Mouse (Mus musculus) ES-E14 (cell line): ENCODE measurements around the gene Trpv4. TPM values are rescaled to one million over a fixed set of nuclear protein-coding genes. Genes with fewer than 3 reads are reported as not detected.

Experiments
- DNase-seq: peaks from one replicate; pipeline ENCODE4 v3.0.0-alpha.2; 2013; ENCODE audit warnings: low read depth, low spot score
- H3K27ac ChIP-seq: 2 replicates; pipeline ENCODE4 v1.5.1; 2012; ENCODE audit warnings: low read depth, mild to moderate bottlenecking, low read length, moderate library complexity, mixed read lengths; ENCODE audit not compliant: poor library complexity, insufficient read depth, severe bottlenecking
- H3K36me3 ChIP-seq: 2 replicates; pipeline ENCODE4 v1.6.1; 2012; ENCODE audit warnings: mild to moderate bottlenecking, low read length, moderate library complexity, mixed read lengths; ENCODE audit not compliant: control insufficient read depth, poor library complexity, insufficient read depth, severe bottlenecking
- H3K4me1 ChIP-seq, 2 experiments: fragments of 150-350 bp in 1 of 2; sonication (generic) in 1 of 2; 2 replicates each; pipeline ENCODE4 v1.6.1; 2012; ENCODE audit warnings: low read length in 2 of 2, mild to moderate bottlenecking in 1 of 2, mixed read lengths in 1 of 2; ENCODE audit not compliant: control insufficient read depth in 2 of 2, insufficient read depth in 2 of 2, poor library complexity in 1 of 2
- H3K4me3 ChIP-seq, 2 experiments: fragments of 150-350 bp in 1 of 2; sonication (generic) in 1 of 2; 2 replicates each; pipeline ENCODE4 v1.5.1; 2012; ENCODE audit warnings: low read length in 2 of 2, low read depth in 1 of 2, mild to moderate bottlenecking in 1 of 2, mixed read lengths in 1 of 2; ENCODE audit not compliant: insufficient read depth in 1 of 2, poor library complexity in 1 of 2, severe bottlenecking in 1 of 2
- H3K9ac ChIP-seq: 2 replicates; pipeline ENCODE4 v1.6.1; 2012; ENCODE audit warnings: low read depth, mild to moderate bottlenecking, low read length, mixed read lengths; ENCODE audit not compliant: poor library complexity, insufficient read depth, severe bottlenecking
- H3K9me3 ChIP-seq: fragments of 150-350 bp; sonication (generic); 2 replicates; pipeline ENCODE4 v1.6.1; 2012; ENCODE audit warnings: low read depth, mild to moderate bottlenecking, low read length; ENCODE audit not compliant: control insufficient read depth, insufficient read depth
- CHD2 ChIP-seq: IDR thresholded peaks from 2 replicates; pipeline ENCODE4 v1.6.1; 2014; ENCODE audit warnings: mild to moderate bottlenecking, low read depth, low read length, inconsistent platforms
- HCFC1 ChIP-seq: IDR thresholded peaks from 2 replicates; pipeline ENCODE4 v1.6.1; 2012; ENCODE audit warnings: low read length, inconsistent platforms, borderline replicate concordance; ENCODE audit not compliant: insufficient read depth
- MAFK ChIP-seq: IDR thresholded peaks from 2 replicates; pipeline ENCODE4 v1.6.1; 2014; ENCODE audit warnings: mild to moderate bottlenecking, low read depth, low read length, inconsistent platforms; ENCODE audit not compliant: insufficient read depth
- ZC3H11A ChIP-seq: IDR thresholded peaks from 2 replicates; pipeline ENCODE4 v1.6.1; 2012; ENCODE audit warnings: low read depth, mild to moderate bottlenecking, inconsistent platforms, low read length, borderline replicate concordance
- ZNF384 ChIP-seq: IDR thresholded peaks from 2 replicates; pipeline ENCODE4 v1.6.1; 2012; ENCODE audit warnings: low read depth, low read length, inconsistent platforms
- in situ Hi-C, 2 experiments: fragments of 600-800 bp; cut with MboI; formaldehyde crosslinking; loops; one replicate each; pipeline ENCODE4 v1.15.1; 2025; ENCODE audit warnings: low sequenced_read_pairs in 2 of 2, inconsistent platforms in 1 of 2; ENCODE audit not compliant: unreplicated experiment in 2 of 2
- total RNA-seq: library from RNA; depleted of rRNA; stranded (reverse); fragments of 300-350 nt; gene quantifications from 2 replicates; pipeline ENCODE4 v1.2.3, GENCODE M21; 2012

Gene Trpv4
- total RNA-seq, 1 experiment, result 1.4 TPM

DNA sequence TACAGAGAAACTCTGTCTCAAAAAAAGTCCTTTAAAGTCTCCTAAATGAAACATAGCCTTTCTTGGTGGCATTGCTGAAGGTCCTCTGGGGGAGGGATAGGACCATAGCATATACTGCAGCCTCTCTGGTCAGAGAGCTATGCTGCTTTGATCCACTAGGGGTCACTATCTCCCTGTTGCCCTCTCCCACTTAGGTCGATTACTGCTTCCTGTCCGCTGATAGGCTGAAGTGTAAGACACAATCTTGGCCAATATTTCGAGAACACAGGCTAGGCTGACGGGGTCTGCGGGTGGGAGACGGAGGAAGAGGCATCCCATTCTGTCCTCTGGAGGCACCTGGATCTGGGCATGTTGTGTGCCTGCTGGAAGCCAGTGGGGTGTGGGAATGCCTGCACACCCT, 37.9 kb downstream of the Trpv4 start:
- in situ Hi-C loops, result no loop called here
- no peak overlapping the region for H3K9ac ChIP-seq
- H3K36me3 ChIP-seq, result no peaks in the 10 kb centered on the region
- TF ChIP-seq ZC3H11A (peak; percentile 22; the same call in 1 of the 2 replicates), CHD2 (no peak)
- no peaks in the 10 kb centered on the region for H3K9me3 ChIP-seq
- no peak overlapping the region for H3K27ac ChIP-seq
- H3K4me3 ChIP-seq, result no peak overlapping the region
- peak; percentile 79 for DNase-seq
- H3K4me1 ChIP-seq, result peaks cover 0 to 14% of the 10 kb centered on the region in 2 experiments; a peak in 2 of 4 replicates

DNA sequence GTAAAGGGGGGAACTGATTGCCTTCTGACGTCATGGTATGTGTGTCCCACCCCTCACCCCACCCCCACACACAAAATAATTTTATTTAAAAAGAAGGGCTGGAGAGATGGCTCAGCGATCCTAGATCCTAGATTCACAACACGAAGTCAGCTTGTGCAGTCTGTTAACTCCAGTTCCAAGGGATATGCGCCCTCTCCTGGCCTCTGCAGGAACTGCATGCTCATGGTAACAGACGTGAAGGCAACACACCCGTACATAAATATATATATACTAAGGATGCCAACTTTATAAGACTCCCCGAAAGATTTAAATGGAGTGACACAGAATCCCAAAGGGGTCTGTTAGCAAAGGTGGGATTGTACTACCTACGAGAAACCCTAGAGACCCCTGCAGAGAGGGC, 39.4 kb downstream of the Trpv4 start:
- peak; percentile 86 for DNase-seq
- H3K36me3 ChIP-seq, result no peaks in the 10 kb centered on the region
- peaks cover 0 to 14% of the 10 kb centered on the region in 2 experiments; a peak in 2 of 4 replicates for H3K4me1 ChIP-seq
- H3K27ac ChIP-seq, result no peak overlapping the region
- TF ChIP-seq ZC3H11A, result no peak
- no peak for TF ChIP-seq ZNF384
- no peak for TF ChIP-seq CHD2
- no peak for TF ChIP-seq HCFC1
- TF ChIP-seq MAFK, result no peak
- H3K9me3 ChIP-seq, result no peaks in the 10 kb centered on the region
- H3K4me3 ChIP-seq, result no peak overlapping the region
- in situ Hi-C loops, result no loop called here
- no peak overlapping the region for H3K9ac ChIP-seq

DNA sequence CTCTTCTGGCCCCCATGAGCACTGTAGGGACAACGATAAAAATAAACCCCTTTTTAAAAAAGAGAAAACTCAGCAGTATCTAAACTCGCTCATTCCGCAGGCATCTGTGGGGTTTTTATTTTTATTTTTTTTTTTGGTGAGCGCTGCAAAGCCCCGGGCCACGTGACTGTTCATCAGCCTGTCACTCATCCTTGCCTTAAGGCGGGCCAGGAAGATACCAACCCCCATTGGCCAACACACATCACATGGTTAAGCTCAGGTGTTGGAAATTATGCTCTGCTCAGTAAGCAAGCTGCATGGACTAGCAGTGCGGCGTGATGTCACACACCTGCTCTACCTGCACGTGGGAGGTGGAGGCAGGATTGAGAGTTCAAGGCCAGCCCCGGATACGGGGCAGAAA, 40.4 kb downstream of the Trpv4 start:
- in situ Hi-C loops, result no loop called here
- no peaks in the 10 kb centered on the region for H3K9me3 ChIP-seq
- peaks cover 0 to 14% of the 10 kb centered on the region in 2 experiments; a peak in 2 of 4 replicates for H3K4me1 ChIP-seq
- H3K36me3 ChIP-seq, result no peaks in the 10 kb centered on the region
- TF ChIP-seq CHD2 (no peak), ZNF384 (0 out of 2 replicates have a peak, but pooled peaks have one; percentile 28)
- H3K27ac ChIP-seq, result no peak overlapping the region
- H3K4me3 ChIP-seq, result no peak overlapping the region
- DNase-seq, result no peak
- no peak overlapping the region for H3K9ac ChIP-seq

DNA sequence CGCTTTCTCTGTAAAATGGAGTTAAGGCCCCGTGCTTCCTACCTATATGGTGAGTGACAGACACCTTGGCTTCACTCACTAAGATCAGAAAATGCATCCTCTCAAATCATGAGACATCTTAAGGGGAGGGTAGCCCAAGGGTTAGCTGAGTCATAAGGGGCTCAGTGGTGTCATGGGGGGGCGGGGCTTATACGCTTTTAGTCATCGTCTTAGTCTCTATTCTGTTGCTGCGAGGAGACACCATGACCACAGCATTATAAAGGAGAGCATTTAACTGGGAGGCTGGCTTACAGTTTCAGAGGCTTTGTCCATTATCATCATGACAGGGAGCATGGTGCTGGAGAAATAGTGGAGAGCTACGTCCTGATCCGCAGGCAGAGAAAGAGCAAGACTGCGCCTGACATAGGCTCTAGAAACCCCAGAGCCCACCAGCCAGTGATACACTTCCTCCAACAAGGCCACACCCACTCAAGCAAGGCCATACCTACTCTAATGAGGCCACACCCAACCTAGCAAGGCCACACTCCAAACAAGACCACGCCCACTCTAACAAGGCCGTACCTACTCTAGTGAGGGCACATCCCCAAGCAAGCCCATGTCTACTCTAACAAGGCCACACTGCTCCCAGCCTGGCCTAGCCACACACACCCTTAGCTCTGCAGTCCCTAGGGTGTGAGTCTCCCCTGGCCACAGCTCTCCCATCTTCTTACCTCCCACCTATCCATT, 41.7 kb downstream of the Trpv4 start:
- TF ChIP-seq MAFK, result no peak
- no peak for TF ChIP-seq ZC3H11A
- TF ChIP-seq ZNF384, result no peak
- H3K36me3 ChIP-seq, result no peaks in the 10 kb centered on the region
- peaks cover 0 to 19% of the 10 kb centered on the region in 2 experiments; a peak in 2 of 4 replicates for H3K4me1 ChIP-seq
- no peak overlapping the region for H3K4me3 ChIP-seq
- no peak overlapping the region for H3K9ac ChIP-seq
- in situ Hi-C loops, result no loop called here
- no peak overlapping the region for H3K27ac ChIP-seq
- no peak for DNase-seq
- H3K9me3 ChIP-seq, result no peaks in the 10 kb centered on the region

DNA sequence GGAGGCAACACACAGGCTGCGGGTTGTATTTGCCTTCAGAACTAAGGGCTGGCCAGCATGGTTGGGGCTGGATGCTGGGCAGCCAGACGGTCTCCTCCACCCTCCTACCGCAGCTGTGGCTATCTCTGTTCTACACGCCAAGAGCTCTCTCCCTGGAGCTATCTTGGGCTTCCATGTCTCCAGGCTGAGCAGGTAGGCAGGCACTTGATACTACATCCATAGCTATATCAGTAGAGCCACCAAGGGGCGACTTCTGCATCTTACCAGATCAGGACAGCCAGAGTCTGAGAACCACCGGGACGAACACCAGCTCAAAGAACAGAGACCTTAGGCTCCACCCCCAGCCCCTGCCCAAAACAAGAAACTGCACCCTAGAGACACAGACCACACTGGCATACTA, 43.4 kb downstream of the Trpv4 start:
- TF ChIP-seq ZC3H11A, result no peak
- no peak for TF ChIP-seq HCFC1
- TF ChIP-seq ZNF384, result no peak
- no peak for TF ChIP-seq MAFK
- TF ChIP-seq CHD2, result no peak
- no peak overlapping the region for H3K9ac ChIP-seq
- H3K4me1 ChIP-seq, result peaks cover 0 to 30% of the 10 kb centered on the region in 2 experiments; a peak in 2 of 4 replicates
- no peak overlapping the region for H3K4me3 ChIP-seq
- H3K36me3 ChIP-seq, result no peaks in the 10 kb centered on the region
- no peak for DNase-seq
- H3K27ac ChIP-seq, result no peak overlapping the region
- in situ Hi-C loops, result no loop called here
- H3K9me3 ChIP-seq, result no peaks in the 10 kb centered on the region
